Mouse (Mus musculus): ENCODE measurements at regions not wholly inside any gene's neighbourhood (a gene's known extent, or its start where the extent isn't known, plus 50 kb on each side); places are given as distances from the start of the nearest gene placed in this dataset.

- TF ChIP-seq MAX (IDR thresholded peaks at IDR 0.05) (no peak), CTCF (IDR thresholded peaks at IDR 0.05; ENCODE audit: control insufficient read depth, insufficient read depth, insufficient read length) (no peak), CEBPB (IDR thresholded peaks at IDR 0.05; ENCODE audit: low read depth) (no peak), USF1 (IDR thresholded peaks at IDR 0.05; ENCODE audit: low read depth) (no peak)
Measured at GRCm38 (mm10) chr1:105094500-105094899, 262.0 kb downstream of the Rnf152 start.
